Mouse (Mus musculus): Measurements from ENCODE around the gene Msl3l2. TPM values are rescaled to one million over a fixed set of nuclear protein-coding genes. Genes with fewer than 3 reads are reported as not detected.

Msl3l2 gene
- total RNA-seq, 4 experiments from 2014 or later, result 0.73 to 1.2 (median 1.0) TPM

Other genes with a start within 250 kb of the Msl3l2 start
- gene Tbc1d32, start 121.8 kb downstream of the Msl3l2 start, total RNA-seq (2022), result 1 to 10 TPM; 1.5 to 1.8 (median 1.6) TPM

Measured in gastrocnemius, adult 8-10 months (tissue).